Mouse (Mus musculus) B cell, adult (primary cell): Measurements from ENCODE around the gene Il2rb. TPM values are rescaled to one million over a fixed set of nuclear protein-coding genes. Genes with fewer than 3 reads are reported as not detected.

Experiments used
- total RNA-seq: library from RNA; stranded (reverse); gene quantifications from 4 replicates; pipeline ENCODE4 v1.2.4, GENCODE M21; 2023; ENCODE audit not compliant: inconsistent age

The Il2rb gene
- 3.6 to 6.8 TPM (median 4.8 TPM) in 4 replicates for total RNA-seq

DNA sequence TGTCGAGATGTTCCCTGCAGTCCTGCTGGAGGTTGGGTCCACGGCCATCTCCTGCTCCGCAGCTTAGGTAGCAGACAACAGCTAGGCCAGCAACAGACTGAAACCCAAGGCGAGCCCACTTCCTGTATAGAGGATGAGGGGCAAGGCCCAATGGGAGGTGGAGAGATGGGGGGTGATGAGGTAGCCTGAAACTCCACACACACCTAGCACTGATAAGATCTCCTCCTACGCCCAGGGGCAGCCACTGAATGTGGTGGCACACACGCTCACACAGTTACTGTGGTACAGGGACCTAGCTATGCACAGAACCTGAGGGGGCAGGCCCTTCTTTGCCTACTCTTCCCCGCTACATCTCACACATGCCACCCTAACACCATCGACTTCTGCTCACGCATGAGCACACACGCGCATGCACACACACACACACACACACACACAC is at the start of gene Il2rb:
Gene Il2rb, minus strand, starts transcription at position 304 of the 439 bp plus-strand sequence.

GRCm38 (mm10) chr15:78544561-78545001 is 49.5 kb upstream of the Il2rb start, which contains the start of gene Sstr3:
TSS of gene Sstr3 (minus strand) at chr15:78544685.

GRCm38 (mm10) chr15:78530671-78531450 is 35.8 kb upstream of the Il2rb start, which contains the start of gene C1qtnf6:
TSS of gene C1qtnf6 (minus strand) at chr15:78531416.

GRCm38 (mm10) chr15:78468379-78468937 is 26.6 kb downstream of the Il2rb start, which contains the start of gene Tmprss6:
TSS of gene Tmprss6 (minus strand) at chr15:78468634.

Other genes with a start within 250 kb of the Il2rb start
- gene Csf2rb2, start 189.6 kb downstream of the Il2rb start, total RNA-seq: 0.42 to 1.9 TPM (median 0.95 TPM) in 4 replicates
- 24.3 to 48.8 TPM (median 30.5 TPM) in 4 replicates for gene Csf2rb, start 169.5 kb downstream of the Il2rb start, total RNA-seq
- gene Tex33, start 99.4 kb downstream of the Il2rb start, total RNA-seq: not detected in 4 replicates
- gene Tst, start 89.4 kb downstream of the Il2rb start, total RNA-seq: 1.5 to 3.0 TPM (median 1.7 TPM) in 4 replicates
- 21.0 to 27.2 TPM (median 24.3 TPM) in 4 replicates for gene Mpst, start 88.9 kb downstream of the Il2rb start, total RNA-seq
- 0.42 TPM in 1 of 4 replicates, not detected in the others for gene Kctd17, start 66.7 kb downstream of the Il2rb start, total RNA-seq
- gene Tmprss6, start 26.6 kb downstream of the Il2rb start, total RNA-seq: not detected in 4 replicates
- not detected in 4 replicates for gene C1qtnf6, start 36.1 kb upstream of the Il2rb start, total RNA-seq
- gene Sstr3, start 49.4 kb upstream of the Il2rb start, total RNA-seq: not detected in 4 replicates
- gene Rac2, start 77.5 kb upstream of the Il2rb start, total RNA-seq: 801 to 929 TPM (median 877 TPM) in 4 replicates
- 149 to 159 TPM (median 153 TPM) in 4 replicates for gene Cyth4, start 101.8 kb upstream of the Il2rb start, total RNA-seq
- gene Elfn2, start 223.5 kb upstream of the Il2rb start, total RNA-seq: 0.27 TPM in 1 of 4 replicates, not detected in the others